Mouse (Mus musculus) hindbrain, embryonic 15.5 days (tissue): ENCODE measurements at regions not wholly inside any gene's neighbourhood (a gene's known extent, or its start where the extent isn't known, plus 50 kb on each side); places are given as distances from the start of the nearest gene placed in this dataset.

Source experiments
- ATAC-seq: fragments of 200-750 bp; cut with Nextera tagmentation; 2 replicates; pipeline ENCODE4 v1.8.0; 2017; ENCODE audit warnings: low read depth, moderate number of reproducible peaks, moderate TSS enrichment; ENCODE audit not compliant: low FRiP score
- H3K27ac ChIP-seq: fragments of 300-500 bp; sonication (generic); replicated peaks from 2 replicates; pipeline ENCODE4 v1.5.1; 2015; ENCODE audit warnings: mild to moderate bottlenecking, inconsistent platforms
- H3K27me3 ChIP-seq: fragments of 300-500 bp; sonication (generic); 2 replicates; pipeline ENCODE4 v1.6.1; 2015; ENCODE audit warnings: control low read depth, inconsistent platforms
- H3K36me3 ChIP-seq: fragments of 300-500 bp; sonication (generic); 2 replicates; pipeline ENCODE4 v1.6.1; 2015; ENCODE audit warnings: control low read depth, inconsistent platforms
- H3K4me1 ChIP-seq: fragments of 300-500 bp; sonication (generic); replicated peaks from 2 replicates; pipeline ENCODE4 v1.6.1; 2015; ENCODE audit warnings: control low read depth, inconsistent platforms
- H3K4me2 ChIP-seq: fragments of 300-500 bp; sonication (generic); 2 replicates; pipeline ENCODE4 v1.6.1; 2015; ENCODE audit warnings: moderate library complexity, mild to moderate bottlenecking, inconsistent platforms
- H3K4me3 ChIP-seq: fragments of 300-500 bp; sonication (generic); 2 replicates; pipeline ENCODE4 v1.5.1; 2015; ENCODE audit warnings: mild to moderate bottlenecking, inconsistent platforms
- H3K9ac ChIP-seq: fragments of 300-500 bp; sonication (generic); 2 replicates; pipeline ENCODE4 v1.6.1; 2015; ENCODE audit warnings: inconsistent platforms
- H3K9me3 ChIP-seq: fragments of 300-500 bp; sonication (generic); 2 replicates; pipeline ENCODE4 v1.6.1; 2016; ENCODE audit warnings: control low read depth, inconsistent platforms
- WGBS: fragments of 180-500 bp; shearing (Covaris S2); methylation state at CpG from one replicate; pipeline ENCODE4 v1.1.7; 2015; 5-methylcytosine and 5-hydroxymethylcytosine counted together

- WGBS: 79% methylated on average over 4 of the region's 4 CpGs
- ATAC-seq: no peak
Measured at GRCm38 (mm10) chr5:11983452-11983851, 65.6 kb downstream of the 4933402N22Rik start.

DNA sequence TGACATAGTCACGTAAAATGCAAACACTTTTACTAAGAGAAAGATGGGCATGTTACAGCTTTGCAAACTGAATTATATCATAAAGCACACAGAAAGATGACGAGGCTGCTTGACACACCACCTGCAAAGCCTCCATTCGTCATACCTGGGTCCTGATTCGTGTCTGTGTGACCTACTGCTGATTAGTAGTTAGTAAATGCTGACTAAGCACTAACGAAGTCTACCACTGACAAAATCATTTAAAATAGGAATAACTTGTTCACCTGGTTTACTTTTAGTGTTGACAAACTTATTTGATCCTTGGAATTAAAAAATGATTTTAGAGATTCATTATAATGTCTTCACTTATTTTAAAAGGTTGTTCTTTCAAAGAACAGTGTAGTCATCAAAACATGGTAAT is 71.3 kb downstream of the 4933402N22Rik start:
- H3K27me3 ChIP-seq: no peaks in the 10 kb centered on the region
- no peak overlapping the region for H3K9ac ChIP-seq
- H3K36me3 ChIP-seq: no peaks in the 10 kb centered on the region
- ATAC-seq: no peak
- H3K9me3 ChIP-seq: no peaks in the 10 kb centered on the region
- H3K4me1 ChIP-seq: no peaks in the 10 kb centered on the region
- no peak overlapping the region for H3K27ac ChIP-seq
- WGBS: 84% methylated on average over 5 of the region's 5 CpGs
- H3K4me2 ChIP-seq: no peak overlapping the region
- no peak overlapping the region for H3K4me3 ChIP-seq

More at GRCm38 (mm10) chr5:11983452-11983851, 65.6 kb downstream of the 4933402N22Rik start:
- no peaks in the 10 kb centered on the region for H3K36me3 ChIP-seq
- H3K4me2 ChIP-seq: no peak overlapping the region
- H3K9ac ChIP-seq: no peak overlapping the region
- no peak overlapping the region for H3K27ac ChIP-seq
- no peaks in the 10 kb centered on the region for H3K27me3 ChIP-seq
- no peaks in the 10 kb centered on the region for H3K9me3 ChIP-seq
- no peak overlapping the region for H3K4me3 ChIP-seq
- no peaks in the 10 kb centered on the region for H3K4me1 ChIP-seq

DNA sequence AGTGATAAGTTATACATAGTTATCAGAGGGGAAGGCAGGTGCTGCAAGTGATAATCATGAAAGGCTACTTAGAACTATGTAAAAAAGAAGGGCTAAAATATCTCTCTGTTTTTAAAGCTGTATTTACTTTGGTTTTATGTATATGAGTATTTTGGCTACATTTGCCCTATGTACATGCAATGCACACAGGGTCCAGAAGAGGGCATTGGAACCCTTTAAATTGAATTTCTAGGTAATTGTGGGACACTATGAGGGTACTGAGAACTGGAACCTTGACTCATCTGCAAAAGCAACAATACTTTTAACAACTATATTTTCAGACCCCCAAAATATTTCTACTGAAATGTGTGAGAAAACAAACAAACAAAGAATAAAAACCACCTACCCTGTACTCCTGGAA is 82.9 kb downstream of the 4933402N22Rik start:
- no peak overlapping the region for H3K9ac ChIP-seq
- no peaks in the 10 kb centered on the region for H3K27me3 ChIP-seq
- H3K4me1 ChIP-seq: no peaks in the 10 kb centered on the region
- H3K36me3 ChIP-seq: no peaks in the 10 kb centered on the region
- H3K27ac ChIP-seq: no peak overlapping the region
- no peak overlapping the region for H3K4me3 ChIP-seq
- ATAC-seq: no peak
- H3K4me2 ChIP-seq: no peak overlapping the region
- H3K9me3 ChIP-seq: no peaks in the 10 kb centered on the region

DNA sequence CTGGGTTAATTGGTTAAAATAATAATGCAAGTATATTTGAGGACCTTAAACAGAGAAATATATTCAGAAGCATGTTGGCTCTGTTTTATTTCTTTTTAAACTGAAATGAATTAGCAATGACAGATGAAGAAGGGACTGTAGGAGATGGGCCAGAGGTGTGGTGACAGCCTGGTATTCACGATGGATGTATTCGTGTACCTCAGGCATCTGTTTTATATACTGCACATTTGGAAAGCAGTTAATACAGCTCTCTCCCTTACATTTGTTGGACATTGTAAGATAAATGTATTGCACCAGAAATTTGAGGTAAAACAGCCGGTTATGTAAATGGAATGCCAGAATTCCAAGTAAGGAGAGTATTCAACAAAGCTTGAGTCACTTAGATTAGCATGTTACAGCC is 88.6 kb downstream of the 4933402N22Rik start:
- H3K9me3 ChIP-seq: no peaks in the 10 kb centered on the region
- ATAC-seq: no peak
- 93% methylated on average over 3 of the region's 3 CpGs for WGBS
- H3K4me2 ChIP-seq: no peak overlapping the region
- H3K27me3 ChIP-seq: no peaks in the 10 kb centered on the region
- no peaks in the 10 kb centered on the region for H3K36me3 ChIP-seq
- H3K9ac ChIP-seq: no peak overlapping the region
- no peak overlapping the region for H3K4me3 ChIP-seq
- H3K27ac ChIP-seq: no peak overlapping the region
- H3K4me1 ChIP-seq: no peaks in the 10 kb centered on the region

- no peak for ATAC-seq
- H3K9me3 ChIP-seq: no peaks in the 10 kb centered on the region
- no peaks in the 10 kb centered on the region for H3K4me1 ChIP-seq
- H3K27ac ChIP-seq: no peak overlapping the region
- no peaks in the 10 kb centered on the region for H3K27me3 ChIP-seq
- no peak overlapping the region for H3K4me3 ChIP-seq
- no peak overlapping the region for H3K9ac ChIP-seq
- H3K36me3 ChIP-seq: no peaks in the 10 kb centered on the region
- 88% methylated on average over 1 of the region's 1 CpGs for WGBS
- no peak overlapping the region for H3K4me2 ChIP-seq
Measured at GRCm38 (mm10) chr5:12016332-12016731, 98.5 kb downstream of the 4933402N22Rik start.

- Histone ChIP-seq H3K4me1 (no peaks in the 10 kb centered on the region), H3K4me3 (no peak overlapping the region), H3K27me3 (no peaks in the 10 kb centered on the region), H3K9me3 (no peaks in the 10 kb centered on the region), H3K4me2 (no peak overlapping the region), H3K27ac (no peak overlapping the region), H3K9ac (no peak overlapping the region), H3K36me3 (no peaks in the 10 kb centered on the region)
- ATAC-seq: no peak
Measured at GRCm38 (mm10) chr5:12020489-12020888, 102.6 kb downstream of the 4933402N22Rik start.

GRCm38 (mm10) chr5:12024705-12025383 is 107.0 kb downstream of the 4933402N22Rik start:
- H3K9ac ChIP-seq: no peak overlapping the region
- H3K36me3 ChIP-seq: no peaks in the 10 kb centered on the region
- H3K27me3 ChIP-seq: no peaks in the 10 kb centered on the region
- no peak overlapping the region for H3K27ac ChIP-seq
- no peak overlapping the region for H3K4me3 ChIP-seq
- no peak overlapping the region for H3K4me2 ChIP-seq
- ATAC-seq: no peak
- no peaks in the 10 kb centered on the region for H3K4me1 ChIP-seq
- H3K9me3 ChIP-seq: no peaks in the 10 kb centered on the region

- H3K9me3 ChIP-seq: no peaks in the 10 kb centered on the region
- no peaks in the 10 kb centered on the region for H3K27me3 ChIP-seq
- H3K4me1 ChIP-seq: no peaks in the 10 kb centered on the region
- H3K27ac ChIP-seq: no peak overlapping the region
- no peak overlapping the region for H3K4me2 ChIP-seq
- peak; percentile 73; the same call in 1 of the 2 replicates for ATAC-seq
- no peak overlapping the region for H3K9ac ChIP-seq
- WGBS: 19% methylated on average over 5 of the region's 5 CpGs
- H3K4me3 ChIP-seq: no peak overlapping the region
- H3K36me3 ChIP-seq: no peaks in the 10 kb centered on the region
Measured at GRCm38 (mm10) chr5:12030002-12030401, 112.2 kb downstream of the 4933402N22Rik start.

DNA sequence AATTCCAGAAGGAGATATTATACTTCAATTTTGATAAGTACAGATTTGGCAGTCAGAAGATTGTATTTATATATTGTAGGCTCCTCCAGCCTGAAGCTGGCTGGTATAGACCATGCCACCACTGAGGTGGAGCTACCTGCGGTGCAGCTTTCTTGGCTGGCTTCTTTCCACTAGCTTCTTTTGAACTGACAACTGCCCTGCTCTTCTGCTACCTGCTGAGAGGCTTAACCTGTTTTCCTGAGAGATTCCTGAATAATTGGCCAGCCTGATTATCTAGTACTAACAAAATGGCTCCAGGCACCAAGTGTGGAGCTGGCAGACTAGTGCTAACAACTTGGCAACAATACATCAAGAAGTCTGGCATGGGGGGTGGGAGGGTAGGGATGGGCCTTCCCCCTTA is 132.0 kb downstream of the 4933402N22Rik start:
- H3K4me2 ChIP-seq: no peak overlapping the region
- no peak for ATAC-seq
- no peaks in the 10 kb centered on the region for H3K4me1 ChIP-seq
- WGBS: 79% methylated on average over 1 of the region's 1 CpGs
- no peak overlapping the region for H3K9ac ChIP-seq
- no peak overlapping the region for H3K4me3 ChIP-seq
- no peaks in the 10 kb centered on the region for H3K27me3 ChIP-seq
- H3K27ac ChIP-seq: no peak overlapping the region
- H3K9me3 ChIP-seq: no peaks in the 10 kb centered on the region
- H3K36me3 ChIP-seq: no peaks in the 10 kb centered on the region

DNA sequence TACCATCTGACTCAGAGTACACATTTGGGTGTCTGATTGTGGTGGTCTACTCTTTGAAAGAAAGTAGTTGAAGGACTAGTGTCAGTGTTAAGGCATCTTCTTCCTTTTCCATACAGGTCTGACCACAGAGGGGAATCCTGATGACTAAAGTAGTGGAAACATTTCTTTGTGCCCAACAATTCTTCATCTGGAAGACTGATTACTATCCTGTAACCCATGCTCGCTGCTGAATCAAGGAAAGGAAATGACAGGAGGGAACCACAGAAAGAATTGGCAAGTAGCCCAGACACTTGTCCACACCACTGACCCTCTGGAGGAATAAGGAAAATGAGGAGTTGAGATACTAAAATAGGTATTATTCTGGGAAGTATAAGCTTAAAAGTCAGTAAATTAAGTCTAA is 162.3 kb downstream of the 4933402N22Rik start:
- H3K36me3 ChIP-seq: no peaks in the 10 kb centered on the region
- H3K27ac ChIP-seq: no peak overlapping the region
- no peaks in the 10 kb centered on the region for H3K27me3 ChIP-seq
- H3K4me3 ChIP-seq: no peak overlapping the region
- WGBS: 62% methylated on average over 1 of the region's 1 CpGs
- no peak for ATAC-seq
- no peaks in the 10 kb centered on the region for H3K4me1 ChIP-seq
- no peak overlapping the region for H3K4me2 ChIP-seq
- H3K9me3 ChIP-seq: no peaks in the 10 kb centered on the region
- no peak overlapping the region for H3K9ac ChIP-seq

GRCm38 (mm10) chr5:12093680-12094079 is 175.8 kb downstream of the 4933402N22Rik start:
- 85% methylated on average over 1 of the region's 1 CpGs for WGBS
- H3K9me3 ChIP-seq: no peaks in the 10 kb centered on the region
- ATAC-seq: no peak

GRCm38 (mm10) chr5:12116587-12117354 is 198.9 kb downstream of the 4933402N22Rik start:
- no peaks in the 10 kb centered on the region for H3K27me3 ChIP-seq
- no peak overlapping the region for H3K27ac ChIP-seq
- no peaks in the 10 kb centered on the region for H3K4me1 ChIP-seq
- H3K4me3 ChIP-seq: no peak overlapping the region
- H3K4me2 ChIP-seq: no peak overlapping the region
- no peak overlapping the region for H3K9ac ChIP-seq
- ATAC-seq: no peak
- no peaks in the 10 kb centered on the region for H3K36me3 ChIP-seq
- no peaks in the 10 kb centered on the region for H3K9me3 ChIP-seq
- WGBS: 81% methylated on average over 5 of the region's 5 CpGs

More at GRCm38 (mm10) chr5:12093680-12094079, 175.8 kb downstream of the 4933402N22Rik start:
- H3K4me2 ChIP-seq: no peak overlapping the region
- no peak overlapping the region for H3K9ac ChIP-seq
- no peak overlapping the region for H3K27ac ChIP-seq
- H3K4me3 ChIP-seq: no peak overlapping the region
- no peaks in the 10 kb centered on the region for H3K36me3 ChIP-seq
- H3K4me1 ChIP-seq: no peaks in the 10 kb centered on the region
- H3K27me3 ChIP-seq: no peaks in the 10 kb centered on the region
